Mouse (Mus musculus): ENCODE results near the gene Xndc1. TPM values are rescaled to one million over a fixed set of nuclear protein-coding genes. Genes with fewer than 3 reads are reported as not detected.

The Xndc1 gene
- polyA plus RNA-seq, 2 experiments from 2014 or later = 19.3 to 33.0 TPM

DNA sequence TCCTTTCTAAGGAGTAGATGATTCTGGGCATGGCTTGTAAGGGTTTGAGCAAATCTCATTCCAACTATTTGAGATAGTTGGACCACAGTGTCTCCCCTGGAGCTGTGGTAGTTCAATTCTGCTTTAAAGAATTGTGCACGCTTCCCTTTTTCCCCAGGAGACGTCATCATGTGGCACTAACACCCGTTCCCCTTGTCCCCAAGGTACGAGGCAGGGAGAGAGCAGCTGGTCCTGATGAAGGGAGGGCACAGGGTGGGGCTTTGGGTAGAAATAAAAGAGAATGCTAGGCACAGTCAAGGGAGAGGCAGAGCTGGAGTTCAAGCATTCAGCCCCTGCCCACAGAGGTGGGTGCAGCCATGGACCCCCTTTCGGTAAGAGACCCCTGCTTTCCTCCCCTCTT lies 17.5 kb downstream of the Xndc1 start, which contains the start of gene Trpc2:
Gene Trpc2 (plus strand): TSS at position 301 of the 400 bp plus-strand sequence.
- no peak for ATAC-seq

DNA sequence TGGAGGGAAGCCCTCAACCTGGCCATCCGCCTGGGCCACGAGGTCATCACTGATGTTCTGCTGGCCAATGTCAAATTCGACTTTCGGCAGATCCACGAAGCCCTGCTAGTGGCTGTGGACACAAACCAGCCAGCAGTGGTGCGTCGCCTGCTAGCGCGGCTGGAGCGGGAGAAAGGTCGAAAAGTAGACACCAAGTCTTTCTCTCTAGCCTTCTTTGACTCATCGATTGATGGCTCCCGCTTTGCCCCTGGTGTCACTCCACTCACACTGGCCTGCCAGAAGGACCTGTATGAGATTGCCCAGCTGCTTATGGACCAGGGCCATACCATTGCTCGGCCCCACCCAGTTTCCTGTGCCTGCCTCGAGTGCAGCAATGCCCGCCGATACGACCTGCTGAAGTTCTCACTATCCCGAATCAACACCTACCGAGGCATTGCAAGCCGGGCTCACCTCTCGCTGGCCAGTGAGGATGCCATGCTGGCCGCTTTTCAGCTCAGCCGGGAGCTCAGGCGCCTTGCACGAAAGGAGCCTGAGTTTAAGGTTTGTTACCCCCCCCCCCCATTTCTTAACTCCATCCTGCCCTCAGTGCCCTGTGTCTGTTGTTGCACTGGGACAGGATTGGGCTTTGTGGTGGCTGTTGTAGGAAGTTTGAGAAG lies 18.9 kb downstream of the Xndc1 start:
- no peak for ATAC-seq

DNA sequence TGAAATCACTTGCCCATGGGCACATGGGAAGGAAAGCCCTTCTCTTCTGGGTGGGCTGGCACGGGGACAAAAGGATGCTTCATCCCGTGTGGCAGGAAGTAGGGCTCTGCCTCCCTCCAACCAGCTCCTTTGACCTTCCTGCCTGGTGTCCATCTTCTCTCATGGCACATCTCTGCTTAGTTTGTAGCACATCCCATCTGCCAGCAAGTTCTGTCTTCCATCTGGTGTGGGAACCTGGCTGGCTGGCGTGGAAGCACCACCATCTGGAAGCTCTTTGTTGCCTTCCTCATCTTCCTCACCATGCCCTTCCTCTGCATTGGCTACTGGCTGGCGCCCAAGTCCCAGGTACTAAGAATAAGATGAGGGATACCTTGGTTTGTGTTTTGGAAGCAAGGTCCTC lies 22.0 kb downstream of the Xndc1 start:
- ATAC-seq = no peak

DNA sequence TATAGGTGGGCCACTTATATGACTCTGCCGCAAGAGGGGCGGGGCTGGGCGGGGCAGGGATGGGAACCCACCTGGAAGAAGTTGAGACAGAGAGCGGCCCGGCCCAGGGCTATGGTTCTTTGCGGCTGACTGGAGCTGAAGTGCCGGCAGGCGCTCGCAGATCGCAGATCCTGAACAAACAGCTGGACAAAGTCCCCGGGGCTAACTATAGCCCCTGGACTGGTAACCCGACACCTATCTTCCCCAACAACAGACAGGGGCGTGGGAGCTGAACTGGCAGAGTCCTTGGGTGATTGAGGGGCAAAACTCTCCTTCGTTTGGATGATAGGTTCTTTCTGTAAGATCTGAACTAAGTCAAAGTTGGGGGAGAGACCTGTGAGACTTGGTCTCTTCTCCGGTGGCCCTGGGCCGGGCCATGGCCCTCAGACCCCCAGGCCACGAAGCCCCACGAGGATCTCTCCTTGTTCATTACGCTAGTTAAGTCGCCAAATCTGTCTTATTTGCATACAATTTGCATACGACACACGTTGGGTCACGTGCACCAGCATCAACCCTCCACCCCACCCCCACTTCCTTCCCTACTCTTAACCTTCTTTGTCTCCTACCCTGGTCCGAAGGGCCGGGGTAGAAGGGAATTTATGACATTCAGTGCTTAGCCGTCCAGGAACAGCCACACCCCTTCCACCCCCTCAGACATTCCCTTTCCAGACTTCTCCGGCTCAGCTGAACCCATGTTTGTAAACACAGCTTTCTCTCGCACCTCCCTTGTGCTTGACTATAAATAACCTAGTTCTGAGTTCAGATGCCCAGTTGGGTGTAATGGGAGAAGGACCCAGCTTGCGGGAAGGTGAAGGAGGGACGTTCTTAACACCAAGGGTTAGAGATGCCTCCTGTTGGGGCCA lies 34.7 kb downstream of the Xndc1 start:
- peak; percentile 96 for ATAC-seq

DNA sequence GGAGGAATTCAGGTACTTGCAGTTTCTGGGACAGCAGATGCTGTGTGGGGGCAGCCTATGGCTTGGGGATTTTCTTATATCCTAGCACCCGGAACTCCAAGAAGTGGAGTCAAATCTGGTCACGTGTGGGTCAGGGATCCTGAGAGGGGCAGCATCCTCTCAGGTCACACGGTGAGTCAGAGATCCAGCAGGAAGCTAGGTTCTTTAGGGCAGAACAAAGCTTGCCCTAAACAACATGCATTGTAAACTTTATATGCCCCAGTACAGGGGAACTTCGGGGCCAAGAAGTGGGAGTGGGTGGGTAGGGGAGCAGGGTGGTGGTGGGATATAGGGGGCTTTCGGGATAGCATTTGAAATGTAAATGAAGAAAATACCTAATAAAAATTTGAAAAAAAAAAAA lies 35.6 kb downstream of the Xndc1 start:
- ATAC-seq = no peak

DNA sequence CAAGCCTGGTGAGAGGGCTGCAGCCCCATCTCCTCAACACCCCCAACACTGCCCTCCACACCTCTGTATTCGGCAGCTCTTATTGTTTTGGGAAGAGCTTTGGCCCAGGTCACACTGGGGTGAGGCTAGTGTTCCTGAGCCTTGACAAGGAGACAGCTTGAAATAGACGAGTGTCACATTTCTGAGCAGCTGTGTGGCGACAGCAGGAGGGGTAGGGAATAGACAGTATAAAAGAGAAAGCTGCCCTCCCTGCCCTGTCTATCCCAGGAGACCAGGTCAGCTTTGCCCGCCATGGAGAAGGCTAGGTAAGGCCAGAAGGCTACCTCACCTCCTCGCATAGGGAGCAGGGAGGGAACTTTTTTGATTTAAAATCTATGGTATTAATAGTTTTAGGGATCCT lies 36.2 kb downstream of the Xndc1 start, which contains the start of gene Art1:
Gene Art1 (plus strand): TSS at position 257 of the 400 bp plus-strand sequence.
- ATAC-seq = no peak

DNA sequence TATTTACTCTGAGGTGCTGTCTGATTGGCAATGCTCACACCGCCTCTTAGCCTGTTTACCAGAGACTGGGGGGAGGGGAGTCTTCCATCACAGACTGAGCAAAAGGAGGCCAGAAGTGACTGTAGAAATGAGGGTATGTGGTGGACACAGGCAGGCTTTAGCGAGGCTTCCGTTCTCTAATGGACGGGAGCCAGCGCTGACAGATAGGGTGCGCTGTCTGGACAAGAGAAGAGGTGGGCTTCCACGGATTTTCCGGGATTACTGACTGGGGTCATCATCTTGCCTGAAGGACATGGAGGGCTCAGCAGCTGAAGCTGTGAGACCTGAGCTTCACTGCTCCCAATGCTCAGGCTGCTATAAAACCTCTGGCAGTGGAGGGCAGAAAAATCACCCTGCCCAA lies 36.9 kb downstream of the Xndc1 start:
- ATAC-seq = no peak

DNA sequence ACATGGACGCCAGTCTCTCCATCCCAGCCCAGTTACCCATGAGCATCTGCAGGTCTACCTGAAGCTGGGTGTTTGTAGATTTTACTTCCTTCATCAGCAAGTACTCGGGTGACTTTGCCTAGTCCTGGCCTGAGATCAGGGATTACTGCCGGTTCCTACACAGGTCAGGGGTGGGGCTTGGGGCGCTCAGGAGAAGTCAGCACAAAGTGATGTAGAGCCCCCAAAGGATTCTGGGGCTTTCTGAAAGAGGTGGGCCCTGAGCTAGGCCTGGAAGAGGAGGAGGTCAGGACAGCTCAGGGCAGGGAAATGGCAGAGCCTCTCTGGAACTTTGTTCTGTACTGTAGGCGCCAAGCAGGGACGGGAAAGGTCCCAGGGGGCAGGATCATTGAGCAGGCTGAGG lies 37.4 kb downstream of the Xndc1 start:
- no peak for ATAC-seq

DNA sequence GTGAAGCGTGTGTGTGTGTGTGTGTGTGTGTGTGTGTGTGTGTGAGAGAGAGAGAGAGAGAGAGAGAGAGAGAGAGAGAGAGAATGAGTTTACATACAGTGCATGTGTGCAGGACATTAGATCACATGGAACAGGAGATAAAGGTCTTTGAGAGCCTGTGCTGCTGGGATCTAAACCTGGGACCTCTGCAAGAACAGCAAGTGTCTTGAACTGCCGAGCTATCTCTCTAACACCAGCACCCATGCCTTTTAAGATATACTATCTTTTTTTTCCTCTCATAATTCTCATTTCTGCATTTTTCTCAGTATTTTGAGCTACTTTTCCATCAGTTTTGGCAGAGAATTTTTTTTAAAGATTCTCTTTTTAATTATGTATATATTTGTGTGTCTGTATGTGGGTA lies 38.2 kb downstream of the Xndc1 start:
- no peak for ATAC-seq

DNA sequence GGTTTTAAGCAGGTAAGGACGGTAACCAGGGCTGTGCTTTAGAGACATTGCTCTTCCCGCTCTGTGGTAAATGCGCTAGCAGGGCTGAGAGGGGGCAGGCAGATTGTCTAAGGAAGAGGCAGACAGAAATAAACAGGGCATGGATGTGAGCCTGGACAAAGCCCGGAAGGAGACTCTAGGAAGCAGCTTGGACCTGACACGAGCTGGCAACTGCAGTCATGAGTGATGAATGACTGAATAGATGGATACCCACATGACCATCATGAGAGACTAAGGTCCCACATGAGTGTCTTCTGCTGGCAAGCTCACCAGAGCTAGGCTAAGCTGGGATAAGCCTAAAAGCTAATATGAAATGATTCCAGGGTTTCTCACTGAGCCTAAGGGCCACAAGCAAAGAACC lies 38.8 kb downstream of the Xndc1 start:
- no peak for ATAC-seq

DNA sequence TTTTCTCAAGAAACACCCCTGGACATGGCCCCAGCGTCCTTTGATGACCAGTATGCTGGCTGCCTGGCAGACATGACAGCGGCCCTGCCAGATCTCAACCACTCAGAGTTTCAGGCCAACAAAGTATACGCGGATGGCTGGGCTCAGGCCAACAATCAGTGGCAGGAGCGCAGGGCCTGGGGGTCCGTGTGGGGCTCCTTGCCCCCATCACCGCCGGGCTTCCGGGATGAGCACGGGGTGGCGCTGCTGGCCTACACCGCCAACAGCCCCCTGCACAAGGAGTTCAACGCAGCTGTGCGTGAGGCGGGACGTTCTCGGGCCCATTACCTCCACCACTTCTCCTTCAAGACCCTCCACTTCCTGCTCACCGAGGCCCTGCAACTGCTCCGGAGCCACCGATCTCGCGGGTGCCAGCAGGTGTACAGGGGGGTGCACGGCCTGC lies 41.4 kb downstream of the Xndc1 start:
- no peak for ATAC-seq

DNA sequence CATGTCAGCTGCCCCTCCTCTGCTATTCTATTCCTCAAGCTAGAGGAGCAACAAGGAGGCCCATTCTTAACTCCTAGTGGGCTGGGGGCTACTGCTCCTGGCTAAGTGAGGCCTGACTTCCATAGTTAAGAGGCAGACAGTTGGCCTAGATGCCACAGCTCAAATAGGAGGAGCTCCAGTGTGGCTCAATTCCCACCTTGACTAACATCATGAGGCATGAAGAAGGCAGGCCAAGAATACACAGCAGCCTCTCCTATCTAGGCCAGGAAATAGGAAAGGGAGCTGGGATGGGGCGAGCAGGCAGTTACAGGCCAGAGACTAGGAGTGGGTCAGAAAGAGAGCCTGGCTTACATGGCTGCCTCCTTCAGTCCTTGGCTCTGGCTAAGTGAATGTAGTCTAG lies 42.9 kb downstream of the Xndc1 start:
- ATAC-seq = no peak

DNA sequence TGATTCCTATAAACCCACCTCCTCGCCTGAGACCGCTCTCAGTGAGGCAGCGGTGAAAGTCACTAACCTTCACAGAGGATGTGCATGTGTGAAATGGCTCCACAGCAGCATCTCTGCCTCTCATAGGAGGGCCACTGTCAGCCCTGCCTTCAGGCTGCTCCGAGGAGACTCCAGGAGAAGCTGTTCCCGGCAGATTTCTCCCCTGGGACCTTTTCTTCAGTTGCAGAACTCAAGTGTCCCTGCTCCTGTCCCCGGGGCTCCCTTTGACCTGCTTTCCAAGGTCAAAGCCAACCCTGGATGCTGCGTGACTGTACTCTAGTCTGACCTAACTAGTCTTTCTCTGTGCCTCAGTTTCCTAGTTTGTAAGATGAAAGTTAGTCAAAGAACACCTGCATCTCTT lies 43.9 kb downstream of the Xndc1 start, which contains the start of gene Art5:
Gene Art5 (minus strand): TSS at position 319 of the 400 bp plus-strand sequence.
- ATAC-seq = no peak

DNA sequence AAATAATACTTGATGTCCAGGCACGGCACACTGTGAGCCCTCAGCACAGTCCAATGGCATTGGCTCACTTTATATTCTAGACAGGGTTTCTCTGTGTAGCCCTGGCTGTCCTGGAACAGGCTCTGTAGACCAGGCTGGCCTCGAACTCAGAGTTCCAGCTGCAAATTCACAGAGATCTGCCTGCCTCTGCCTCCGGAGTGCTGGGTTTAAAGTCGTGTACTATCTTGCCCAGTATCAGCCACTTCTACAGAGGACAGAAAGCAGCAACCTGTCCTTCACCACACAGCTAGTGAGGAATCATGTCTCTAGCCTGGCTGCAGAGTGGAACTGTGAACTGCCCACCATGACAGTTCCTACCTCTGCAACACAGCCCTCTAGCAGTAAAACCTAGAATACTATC lies 44.4 kb downstream of the Xndc1 start:
- ATAC-seq = no peak

DNA sequence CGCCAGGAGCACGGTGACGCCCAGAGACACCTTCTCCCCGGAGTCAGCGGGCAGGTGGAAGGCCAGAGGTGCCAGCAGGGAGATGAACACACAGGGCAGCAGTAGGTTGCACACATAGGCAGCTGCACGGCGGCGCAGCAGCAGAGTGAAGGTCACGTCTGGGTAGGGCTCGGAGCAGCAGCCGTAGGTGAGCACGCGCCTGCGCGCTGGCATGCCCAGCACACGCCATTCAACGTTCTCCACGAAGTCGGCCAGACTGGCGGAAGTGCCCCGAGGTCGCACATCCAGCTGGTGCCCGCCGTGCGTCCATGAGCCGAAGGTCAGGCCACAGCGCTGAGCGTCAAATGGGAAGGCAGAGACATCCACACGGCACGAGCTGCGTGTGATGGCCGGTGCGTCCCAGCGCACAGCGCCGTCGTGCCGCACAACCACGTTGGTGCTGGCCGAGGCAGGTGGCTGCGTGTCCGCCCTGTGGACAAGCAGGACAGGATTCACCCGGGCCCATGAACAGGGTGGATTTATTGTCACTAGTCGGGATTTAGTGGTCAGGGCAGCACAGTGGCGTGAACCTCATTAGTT lies 47.9 kb downstream of the Xndc1 start:
- no peak for ATAC-seq

DNA sequence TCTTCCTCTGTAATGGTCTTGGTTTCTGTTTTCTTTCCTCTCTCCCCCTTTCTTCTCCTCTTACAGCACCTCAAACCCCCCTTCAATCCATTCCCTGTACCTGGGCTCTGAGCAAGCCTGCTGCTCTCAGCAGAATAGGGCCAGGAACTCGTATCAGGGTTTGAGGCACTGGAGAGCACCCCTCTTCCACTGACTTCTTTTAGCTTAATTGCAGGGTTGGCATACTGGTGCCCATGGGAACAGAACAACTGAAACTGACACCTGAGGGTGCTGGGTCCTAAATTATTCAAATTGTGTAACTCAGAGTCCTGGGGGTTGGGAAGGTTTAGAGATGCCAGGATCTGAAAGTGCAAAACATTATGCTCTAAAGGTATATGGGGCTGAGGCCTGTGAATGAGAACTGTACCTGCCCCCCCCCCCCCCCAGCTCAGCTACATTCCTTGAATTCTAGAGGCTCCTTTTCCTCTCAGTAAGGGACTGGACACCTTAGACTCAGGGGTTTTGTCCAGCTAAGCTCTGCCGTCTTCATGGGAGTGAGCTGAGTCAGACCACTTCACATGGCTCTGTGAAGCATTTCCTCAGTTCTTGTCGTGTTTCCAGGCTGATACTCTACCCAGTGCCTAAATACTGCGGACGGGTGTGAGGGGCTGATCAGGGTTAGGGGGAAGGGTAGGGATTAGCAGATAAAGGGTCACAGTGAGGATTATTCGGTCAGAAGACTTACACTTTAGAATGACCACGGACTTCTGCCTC lies 51.4 kb downstream of the Xndc1 start, which contains the start of gene Chrna10:
Gene Chrna10 (minus strand): TSS at position 250 of the 753 bp plus-strand sequence.
- no peak for ATAC-seq

DNA sequence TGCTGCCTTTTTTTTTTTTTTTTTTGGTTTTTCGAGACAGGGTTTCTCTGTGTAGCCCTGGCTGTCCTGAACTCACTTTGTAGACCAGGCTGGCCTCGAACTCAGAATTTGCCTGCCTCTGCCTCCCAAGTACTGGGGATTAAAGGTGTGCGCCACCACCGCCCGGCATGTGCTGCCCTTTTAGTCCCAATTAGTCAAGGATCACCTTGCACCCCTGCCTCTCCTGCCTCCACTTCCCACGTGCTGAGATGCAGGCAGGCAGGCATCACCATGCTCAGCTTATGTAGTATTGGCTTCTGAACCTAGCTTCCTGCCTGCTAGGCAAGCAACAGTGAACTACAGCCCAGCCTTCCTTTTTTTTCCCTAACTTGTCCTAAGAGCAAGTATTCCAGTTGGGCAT lies 52.1 kb downstream of the Xndc1 start:
- ATAC-seq = no peak

DNA sequence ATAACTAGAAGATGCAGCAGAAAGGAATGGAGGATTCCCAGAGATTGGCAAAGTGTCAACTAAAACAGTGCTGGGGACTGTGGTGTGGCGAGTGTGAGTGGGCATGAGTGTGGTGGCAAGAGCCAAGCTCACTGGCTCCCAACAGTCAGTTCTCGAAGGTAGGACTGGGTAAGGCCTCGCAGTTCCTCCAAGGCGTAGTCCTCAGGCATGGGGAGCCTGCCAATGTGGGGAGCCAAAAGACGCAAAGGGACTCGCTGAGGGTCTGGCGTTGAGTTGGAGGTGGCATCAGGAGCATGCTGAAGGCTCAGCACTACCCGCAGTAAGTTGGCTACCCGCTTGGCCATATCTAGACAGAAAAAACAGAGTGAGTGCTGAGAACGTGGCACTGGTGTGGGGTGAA lies 55.0 kb downstream of the Xndc1 start:
- ATAC-seq = no peak

DNA sequence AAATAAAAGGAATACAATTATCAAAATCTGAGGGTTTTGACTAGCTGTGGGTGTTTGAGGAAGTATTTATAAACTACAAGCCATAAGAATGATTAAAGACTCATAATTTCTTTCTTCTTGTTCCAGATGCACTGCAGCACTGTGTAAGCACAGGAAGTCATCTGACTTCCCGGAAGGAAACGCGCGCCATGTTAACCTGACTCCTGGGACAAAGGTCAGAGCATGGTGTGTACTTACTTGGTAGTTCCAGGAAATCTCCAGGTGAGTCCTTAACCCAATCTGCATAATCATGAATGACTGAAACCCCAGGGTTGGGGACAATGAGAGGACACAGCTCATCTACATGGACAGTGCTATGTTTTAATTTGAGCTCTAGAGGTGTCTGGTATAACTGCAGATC lies 67.1 kb downstream of the Xndc1 start:
- ATAC-seq = no peak

All from CD4-positive, CD25-positive, alpha-beta regulatory T cell, adult 4 months (primary cell).